In the genomic region with DNA sequence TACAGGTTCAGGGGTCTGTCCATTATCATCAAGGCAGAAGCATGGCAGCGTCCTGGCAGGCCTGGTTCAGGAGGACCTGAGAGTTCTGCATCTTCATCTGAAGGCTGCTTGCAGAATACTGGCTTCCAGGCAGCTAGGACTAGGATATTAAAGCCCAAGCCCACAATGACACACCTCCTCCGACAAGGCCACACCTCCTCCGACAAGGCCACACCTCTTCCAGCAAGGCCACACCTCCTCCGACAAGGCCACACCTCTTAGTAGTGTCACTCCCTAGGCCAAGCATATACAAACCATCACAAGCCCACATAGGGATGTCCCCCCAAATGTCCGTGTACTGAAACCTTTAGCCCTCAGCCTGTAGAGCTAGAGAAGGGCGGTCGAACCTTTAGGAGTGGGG, we compare ENCODE assay signal across 19 mouse cellular contexts. TPM values are rescaled to one million over a fixed set of nuclear protein-coding genes. Genes with fewer than 3 reads are reported as not detected.
DNase-seq lines count a peak whose midpoint lies in the region; ATAC-seq lines count a peak whose summit lies in the region.
"Had no signal": no experiment of that assay in that cellular context is flagged by ENCODE, and none has a peak within 500 bp of the region (broad histone marks: within the 10 kb centered on the region; RNA-seq: fewer than 3 reads in every experiment).

No protein-coding gene starts in this region.

- 0 out of 2 replicates have a peak, but pooled peaks have one; percentile 25 for ATAC-seq in liver, embryonic 15.5 days (ENCODE audit: insufficient read depth)

- DNase-seq in heart, adult 11 months: peak; percentile 79
- no peak for DNase-seq in heart, adult 18-20 months
- DNase-seq in CD4-positive helper T cell, adult 2 months (ENCODE audit: low read depth, low spot score): peak; percentile 22
- DNase-seq in c-Kit-positive CD71-positive TER-119-positive erythroid progenitor cells, embryonic 14.5 days (ENCODE audit: low spot score): peak; percentile 17
- DNase-seq in urinary bladder, adult 18-20 months (ENCODE audit: low spot score in 2 of 2): no peak
- DNase-seq in cerebellum, adult 11-12 months: no peak
- DNase-seq in layer of hippocampus, adult 8-10 months (ENCODE audit: low spot score in 2 of 2): no peak
- DNase-seq: adrenal gland, adult 2 months; cerebellum, postnatal 36 days; gastrocnemius, postnatal 10 days; heart, postnatal 36 days; lung, postnatal 4 days; midbrain, embryonic 14.5 days; right cerebral cortex, postnatal 25 days; thymus, postnatal 4 days had no signal

- peaks cover 11% of the 10 kb centered on the region for H3K4me1 ChIP-seq in liver, embryonic 15.5 days (replicated peaks)

- H3K27ac ChIP-seq in liver, embryonic 15.5 days (replicated peaks): no peak overlapping the region
- H3K27ac ChIP-seq: embryonic facial prominence, embryonic 12.5 days; layer of hippocampus, adult 2 months had no signal

- 55% methylated on average over 7 of the region's 7 CpGs for WGBS in liver, embryonic 15.5 days (ENCODE audit: insufficient replicate concordance)

- H3K36me3 ChIP-seq in liver, embryonic 15.5 days (replicated peaks): no peaks in the 10 kb centered on the region
- H3K36me3 ChIP-seq: embryonic facial prominence, embryonic 12.5 days had no signal

- H3K9ac ChIP-seq in liver, embryonic 15.5 days: no peak overlapping the region
- H3K9ac ChIP-seq: embryonic facial prominence, embryonic 12.5 days had no signal

- no peak overlapping the region for H3K4me2 ChIP-seq in liver, embryonic 15.5 days
- H3K4me2 ChIP-seq: embryonic facial prominence, embryonic 12.5 days; heart, embryonic 11.5 days had no signal

- peaks cover 19% of the 10 kb centered on the region for H3K27me3 ChIP-seq in liver, embryonic 15.5 days

- H3K4me3 ChIP-seq in liver, embryonic 15.5 days (replicated peaks): no peak overlapping the region
- H3K4me3 ChIP-seq: embryonic facial prominence, embryonic 12.5 days; layer of hippocampus, adult 2 months had no signal

- no peaks in the 10 kb centered on the region for H3K9me3 ChIP-seq in liver, embryonic 15.5 days (replicated peaks)
- H3K9me3 ChIP-seq: embryonic facial prominence, embryonic 12.5 days had no signal

RNA-seq across cellular contexts. Expression of a gene that starts 2.3 kb away (rescaled TPM):
- 10 to 100 TPM; 10.6 to 11.9 TPM for total RNA-seq in heart, adult 18-20 months (2021)
- 8.6 and 9.1 TPM in 2 replicates for polyA plus RNA-seq in liver, embryonic 15.5 days (2015; fragmentation: Nextera tagmentation; extraction: Ambion mirVana)
- total RNA-seq in layer of hippocampus, adult 8-10 months (2022): 1 to 10 TPM; 1.8 to 5.3 (median 3.5) TPM

Comparison
In these comparisons a context has a peak if more than half of its experiments do, and no peak if none do; other contexts are left out.
1. DNase-seq: peak in heart, adult 11 months (single experiment), CD4-positive helper T cell, adult 2 months (single experiment) and c-Kit-positive CD71-positive TER-119-positive erythroid progenitor cells, embryonic 14.5 days (single experiment); none in heart, adult 18-20 months (0 of 2), urinary bladder, adult 18-20 months (0 of 2), cerebellum, adult 11-12 months (single experiment) and layer of hippocampus, adult 8-10 months (0 of 2).